Mouse (Mus musculus) heart, embryonic 14.5 days (tissue): Measurements from ENCODE around the gene Actr10. TPM values are rescaled to one million over a fixed set of nuclear protein-coding genes. Genes with fewer than 3 reads are reported as not detected.

Source experiments
- ATAC-seq: fragments of 200-750 bp; cut with Nextera tagmentation; 2 replicates; pipeline ENCODE4 v1.8.0; 2017; ENCODE audit warnings: low read depth, moderate TSS enrichment; ENCODE audit not compliant: insufficient number of reproducible peaks, insufficient read depth, low FRiP score
- H3K27ac ChIP-seq, 2 experiments: fragments of 200-500 bp in 1 of 2; fragments of 300-500 bp in 1 of 2; sonication (generic) in 1 of 2; replicated peaks in 1 of 2; 2 replicates each; pipeline ENCODE4 v1.5.1; 2012 to 2014; ENCODE audit warnings: low read depth in 2 of 2, low read length in 2 of 2, control low read depth in 1 of 2, mild to moderate bottlenecking in 1 of 2, mixed read lengths in 1 of 2; ENCODE audit not compliant: control insufficient read depth in 1 of 2, insufficient read depth in 1 of 2
- H3K27me3 ChIP-seq: fragments of 300-500 bp; sonication (generic); 2 replicates; pipeline ENCODE4 v1.6.1; 2014; ENCODE audit warnings: mild to moderate bottlenecking, low read length, control low read depth; ENCODE audit not compliant: control insufficient read depth, insufficient read depth
- H3K36me3 ChIP-seq: fragments of 300-500 bp; sonication (generic); 2 replicates; pipeline ENCODE4 v1.6.1; 2014; ENCODE audit warnings: mild to moderate bottlenecking, control low read depth, low read length, mixed read lengths; ENCODE audit not compliant: control insufficient read depth, insufficient read depth
- H3K4me1 ChIP-seq, 2 experiments: fragments of 200-500 bp in 1 of 2; fragments of 300-500 bp in 1 of 2; sonication (generic) in 1 of 2; 2 replicates each; pipeline ENCODE4 v1.6.1; 2012 to 2014; ENCODE audit warnings: low read length in 2 of 2, control low read depth in 1 of 2, mixed read lengths in 1 of 2; ENCODE audit not compliant: control insufficient read depth in 2 of 2, insufficient read depth in 2 of 2
- H3K4me2 ChIP-seq: fragments of 300-500 bp; sonication (generic); 2 replicates; pipeline ENCODE4 v1.6.1; 2014; ENCODE audit warnings: mild to moderate bottlenecking, low read length
- H3K4me3 ChIP-seq, 2 experiments: fragments of 200-500 bp in 1 of 2; fragments of 300-500 bp in 1 of 2; sonication (generic) in 1 of 2; 2 replicates each; pipeline ENCODE4 v1.5.1; 2012 to 2014; ENCODE audit warnings: low read length in 2 of 2, mild to moderate bottlenecking in 2 of 2, control low read depth in 1 of 2, low read depth in 1 of 2, moderate library complexity in 1 of 2; ENCODE audit not compliant: control insufficient read depth in 1 of 2, insufficient read depth in 1 of 2
- H3K9ac ChIP-seq: fragments of 300-500 bp; sonication (generic); 2 replicates; pipeline ENCODE4 v1.6.1; 2014; ENCODE audit warnings: mild to moderate bottlenecking, low read length
- H3K9me3 ChIP-seq: fragments of 300-500 bp; sonication (generic); 2 replicates; pipeline ENCODE4 v1.6.1; 2016; ENCODE audit warnings: low read length, control low read depth; ENCODE audit not compliant: control insufficient read depth
- WGBS: fragments of 180-500 bp; shearing (Covaris S2); extraction: QIAGEN DNeasy Blood & Tissue Kit; methylation state at CpG from one replicate; pipeline ENCODE4 v1.1.7; 2014; 5-methylcytosine and 5-hydroxymethylcytosine counted together
- polyA plus RNA-seq: library from polyadenylated mRNA; unstranded; fragments of >200 nt; fragmentation: Nextera tagmentation; extraction: Ambion mirVana; gene quantifications from 2 replicates; pipeline ENCODE4 v1.2.1, GENCODE M21; 2014

The Actr10 gene
- polyA plus RNA-seq, 1 experiment from 2014 or later, result 222 TPM

DNA sequence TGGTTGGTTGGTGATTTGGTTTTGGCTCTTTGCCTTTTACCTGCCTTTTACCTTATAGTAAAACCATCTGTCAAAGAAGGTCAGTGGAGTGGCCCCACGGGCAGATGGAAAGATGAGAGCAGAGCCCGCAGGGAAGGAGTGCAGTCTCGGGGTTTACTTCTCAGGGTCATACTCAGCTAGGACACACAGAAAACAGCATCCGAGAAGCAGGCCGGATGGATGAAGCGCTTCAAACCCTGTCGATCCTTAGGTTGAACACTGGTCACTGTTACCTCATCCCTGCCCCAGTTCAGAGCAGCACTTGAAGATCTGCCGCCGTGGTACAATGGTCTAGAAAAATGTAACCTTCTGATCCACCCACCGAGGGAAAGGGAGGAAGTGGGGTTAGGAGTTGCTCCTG, 33.2 kb upstream of the Actr10 start:
- peaks cover 38% of the 10 kb centered on the region for H3K36me3 ChIP-seq
- no peak overlapping the region for H3K9ac ChIP-seq
- no peak for ATAC-seq
- WGBS, result 89% methylated on average over 10 of the region's 10 CpGs
- 0 out of 2 replicates have a peak, but pooled peaks cover 3% of the 10 kb centered on the region for H3K9me3 ChIP-seq
- no peaks in the 10 kb centered on the region for H3K27me3 ChIP-seq
- no peak overlapping the region for H3K4me3 ChIP-seq
- no peak overlapping the region for H3K4me2 ChIP-seq
- peaks cover 10 to 12% of the 10 kb centered on the region in 2 experiments for H3K4me1 ChIP-seq
- H3K27ac ChIP-seq, result no peak overlapping the region

DNA sequence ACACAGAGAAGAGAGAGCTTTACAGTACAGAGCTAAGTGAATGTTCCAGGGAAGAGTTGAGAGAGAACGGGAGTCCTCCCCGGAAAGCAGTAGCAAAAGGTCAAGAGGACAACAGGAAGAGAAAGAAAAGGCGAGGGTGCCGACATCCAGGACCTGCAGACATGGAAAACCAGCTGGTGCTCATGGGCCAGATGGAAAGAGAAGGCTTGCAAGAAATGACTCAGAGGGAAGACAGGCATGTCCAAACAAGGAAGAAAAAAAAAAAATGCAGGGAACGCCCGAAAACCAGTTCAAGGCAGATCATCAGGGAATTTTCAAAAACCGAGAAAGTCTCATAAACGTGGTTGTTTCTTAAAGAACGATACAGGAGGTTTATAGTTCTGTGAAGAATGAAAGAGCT, 30.8 kb upstream of the Actr10 start:
- no peak overlapping the region for H3K9ac ChIP-seq

DNA sequence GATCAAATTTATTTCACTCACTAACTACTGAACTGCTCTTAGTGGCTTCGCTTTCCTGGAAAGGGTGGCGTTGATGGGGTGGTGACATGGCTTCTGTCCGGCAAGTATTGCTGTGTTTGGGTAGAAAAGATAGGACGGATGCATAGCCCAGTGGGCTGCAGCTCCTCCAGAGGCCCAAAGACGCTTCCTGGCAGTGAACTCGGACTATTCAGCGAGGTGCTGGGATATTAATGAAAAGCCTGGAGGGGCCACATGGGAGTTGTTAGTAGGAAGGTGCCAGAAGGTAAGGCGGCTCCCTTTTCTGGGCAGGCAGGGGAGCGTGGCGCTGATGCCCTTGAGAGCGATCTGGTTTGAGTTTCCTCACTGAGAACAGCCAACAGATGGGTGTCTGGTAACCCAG, 30.0 kb upstream of the Actr10 start:
- no peak for ATAC-seq
- H3K9ac ChIP-seq, result no peak overlapping the region
- 38% methylated on average over 11 of the region's 11 CpGs for WGBS
- 0 out of 2 replicates have a peak, but pooled peaks cover 3% of the 10 kb centered on the region for H3K9me3 ChIP-seq
- H3K4me2 ChIP-seq, result peak overlapping the region; percentile 9; the same call in 1 of the 2 replicates
- H3K27me3 ChIP-seq, result no peaks in the 10 kb centered on the region
- H3K4me3 ChIP-seq, result no peak overlapping the region
- peaks cover 12 to 15% of the 10 kb centered on the region in 2 experiments for H3K4me1 ChIP-seq
- peak overlapping the region in 1 of 2 experiments; percentile 16; a peak in 1 of 4 replicates for H3K27ac ChIP-seq
- H3K36me3 ChIP-seq, result peaks cover 13% of the 10 kb centered on the region

More for the DNA sequence above, 30.8 kb upstream of the Actr10 start:
- Histone ChIP-seq H3K27ac (no peak overlapping the region), H3K4me2 (no peak overlapping the region), H3K4me3 (no peak overlapping the region), H3K9me3 (0 out of 2 replicates have a peak, but pooled peaks cover 3% of the 10 kb centered on the region), H3K4me1 (peaks cover 12 to 15% of the 10 kb centered on the region in 2 experiments), H3K36me3 (peaks cover 19% of the 10 kb centered on the region), H3K27me3 (no peaks in the 10 kb centered on the region)
- ATAC-seq, result no peak
- WGBS, result 58% methylated on average over 9 of the region's 9 CpGs

DNA sequence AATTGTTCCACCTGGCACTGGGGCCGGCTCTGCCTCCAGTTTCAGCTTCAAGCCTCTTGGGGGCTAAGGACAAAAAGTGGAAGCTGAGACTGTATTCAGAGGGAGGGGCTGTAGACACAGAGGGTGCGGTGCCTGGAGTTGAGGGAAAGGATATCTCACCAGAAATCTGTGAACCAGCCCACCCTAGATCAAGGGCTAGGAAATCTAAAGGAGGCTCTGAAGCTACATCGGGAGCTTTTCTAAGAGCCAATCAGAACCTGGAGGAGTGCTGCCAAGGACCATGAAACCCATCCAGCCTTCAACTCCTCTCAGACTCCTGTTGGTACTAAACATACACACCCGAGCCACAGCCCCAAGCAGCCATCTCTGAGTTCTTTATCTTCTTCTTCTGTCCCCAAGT, 29.6 kb upstream of the Actr10 start:
- Histone ChIP-seq H3K27ac (peak overlapping the region in 1 of 2 experiments; percentile 16; a peak in 1 of 4 replicates), H3K9ac (no peak overlapping the region), H3K4me1 (peaks cover 12 to 15% of the 10 kb centered on the region in 2 experiments), H3K36me3 (peaks cover 8% of the 10 kb centered on the region), H3K4me2 (peak overlapping the region; percentile 9; the same call in 1 of the 2 replicates), H3K4me3 (no peak overlapping the region), H3K27me3 (no peaks in the 10 kb centered on the region), H3K9me3 (0 out of 2 replicates have a peak, but pooled peaks cover 3% of the 10 kb centered on the region)
- WGBS, result 56% methylated on average over 4 of the region's 4 CpGs
- ATAC-seq, result no peak

DNA sequence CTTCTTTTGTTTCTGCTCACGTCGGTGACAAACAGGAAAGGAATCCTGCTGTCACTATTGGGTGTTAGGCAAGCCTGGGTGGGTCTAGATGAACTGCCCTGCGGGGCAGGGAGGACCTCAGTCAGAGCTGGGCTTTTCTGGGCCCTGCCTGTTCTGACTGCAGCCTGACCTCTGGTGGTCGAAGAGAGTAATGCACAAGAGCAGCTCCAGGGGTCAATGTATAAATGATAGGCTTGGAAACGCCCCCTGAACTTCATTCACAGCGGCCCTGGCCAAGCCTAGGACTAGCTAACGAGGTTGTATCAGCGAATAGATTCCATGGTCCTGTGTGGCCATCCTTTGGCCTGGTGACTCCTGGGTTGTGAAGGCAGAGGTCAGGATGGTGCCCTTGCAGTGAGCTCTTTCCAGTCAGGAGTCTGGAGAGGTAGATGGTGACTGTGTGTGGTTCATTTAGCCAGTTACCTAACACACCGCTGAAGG, 27.4 kb upstream of the Actr10 start:
- Histone ChIP-seq H3K4me1 (peaks cover 12 to 15% of the 10 kb centered on the region in 2 experiments), H3K9me3 (0 out of 2 replicates have a peak, but pooled peaks cover 3% of the 10 kb centered on the region), H3K36me3 (no peaks in the 10 kb centered on the region), H3K9ac (no peak overlapping the region), H3K4me3 (no peak overlapping the region), H3K27me3 (no peaks in the 10 kb centered on the region), H3K27ac (no peak overlapping the region), H3K4me2 (no peak overlapping the region)
- 11% methylated on average over 9 of the region's 9 CpGs for WGBS
- ATAC-seq, result peak; percentile 58; the same call in 1 of the 2 replicates

DNA sequence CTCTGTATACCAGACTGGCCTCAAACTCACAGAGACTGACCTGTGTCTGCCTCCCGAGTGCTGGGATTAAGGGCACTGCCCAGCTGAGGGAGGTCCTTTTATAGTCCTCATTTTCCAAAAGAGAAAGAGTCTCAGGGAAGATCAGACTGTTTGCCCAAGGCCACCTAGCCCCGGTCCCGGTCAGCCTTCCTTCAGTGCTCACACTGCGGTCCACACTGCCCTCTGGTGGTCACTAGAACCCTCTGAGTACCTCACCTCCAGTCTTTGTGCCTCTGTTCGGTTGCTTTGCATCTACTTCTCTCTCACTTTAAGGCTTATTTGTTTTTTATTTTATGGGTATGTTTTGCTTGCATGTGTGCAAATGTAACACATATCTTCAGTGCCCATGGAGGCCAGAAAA, 26.6 kb upstream of the Actr10 start:
- ATAC-seq, result no peak
- Histone ChIP-seq H3K9ac (no peak overlapping the region), H3K4me1 (peaks cover 12 to 15% of the 10 kb centered on the region in 2 experiments), H3K27ac (no peak overlapping the region), H3K4me2 (no peak overlapping the region), H3K27me3 (no peaks in the 10 kb centered on the region), H3K4me3 (no peak overlapping the region), H3K9me3 (0 out of 2 replicates have a peak, but pooled peaks cover 3% of the 10 kb centered on the region), H3K36me3 (no peaks in the 10 kb centered on the region)
- WGBS, result 14% methylated on average over 5 of the region's 5 CpGs

DNA sequence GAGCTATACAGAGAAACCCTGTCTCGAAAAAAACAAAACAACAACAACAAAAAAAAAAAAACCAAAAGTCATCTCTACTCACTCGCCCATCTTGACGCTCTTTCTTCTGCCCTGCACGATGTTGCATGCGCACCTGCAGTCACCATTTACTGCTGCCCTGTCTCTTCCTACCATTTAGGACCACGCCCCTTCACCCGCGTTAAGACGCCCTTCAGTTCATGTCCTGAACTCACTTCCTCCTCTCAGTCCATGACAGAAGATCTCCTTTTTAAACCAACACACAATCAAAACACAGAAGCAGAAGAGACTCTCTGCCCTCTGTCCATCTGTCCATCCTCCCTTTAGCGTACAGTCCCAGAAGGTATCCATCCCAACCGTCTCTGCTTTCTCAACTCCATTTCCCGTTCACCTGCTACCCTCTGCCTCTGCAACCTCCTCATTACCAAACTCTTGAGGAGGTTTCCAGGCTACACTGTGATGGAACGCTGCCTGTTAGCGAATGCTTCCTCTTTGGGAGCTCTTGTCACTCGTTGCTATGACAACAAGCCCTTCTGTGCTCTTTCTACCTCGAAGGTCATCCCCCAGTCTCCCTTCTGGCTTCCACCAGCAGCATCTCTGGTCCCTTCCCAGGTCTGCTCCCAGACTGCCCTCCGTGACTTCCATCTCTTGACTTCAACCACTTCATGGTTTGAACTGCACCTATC, 25.8 kb upstream of the Actr10 start:
- H3K4me1 ChIP-seq, result peaks cover 12 to 13% of the 10 kb centered on the region in 2 experiments
- H3K27ac ChIP-seq, result no peak overlapping the region
- WGBS, result 69% methylated on average over 17 of the region's 17 CpGs
- H3K27me3 ChIP-seq, result no peaks in the 10 kb centered on the region
- ATAC-seq, result no peak
- H3K9me3 ChIP-seq, result no peaks in the 10 kb centered on the region
- H3K4me2 ChIP-seq, result no peak overlapping the region
- H3K4me3 ChIP-seq, result no peak overlapping the region
- H3K9ac ChIP-seq, result no peak overlapping the region
- H3K36me3 ChIP-seq, result no peaks in the 10 kb centered on the region
